Mouse (Mus musculus) erythroblast, embryonic 14.5 days (primary cell): ENCODE results near the gene Ankrd39. TPM values are rescaled to one million over a fixed set of nuclear protein-coding genes. Genes with fewer than 3 reads are reported as not detected.

Source experiments
- H3K27me3 ChIP-seq: 2 replicates; pipeline ENCODE4 v1.6.1; 2012; ENCODE audit warnings: inconsistent platforms; ENCODE audit not compliant: control insufficient read depth
- H3K36me3 ChIP-seq: 2 replicates; pipeline ENCODE4 v1.6.1; 2012; ENCODE audit warnings: mild to moderate bottlenecking, inconsistent platforms; ENCODE audit not compliant: control insufficient read depth
- H3K4me1 ChIP-seq: 2 replicates; pipeline ENCODE4 v1.6.1; 2012; ENCODE audit warnings: inconsistent platforms; ENCODE audit not compliant: control insufficient read depth
- H3K4me3 ChIP-seq: replicated peaks from 2 replicates; pipeline ENCODE3; 2012; ENCODE audit warnings: moderate library complexity, mild to moderate bottlenecking, inconsistent platforms
- H3K9me3 ChIP-seq: 2 replicates; pipeline ENCODE4 v1.6.1; 2012; ENCODE audit warnings: low read length, inconsistent platforms, mixed read lengths; ENCODE audit not compliant: control insufficient read depth
- GATA1 ChIP-seq: IDR thresholded peaks from 2 replicates; pipeline ENCODE4 v1.6.1; 2012; ENCODE audit warnings: low read length, inconsistent platforms, mixed read lengths
- TAL1 ChIP-seq: IDR thresholded peaks from 3 replicates; pipeline ENCODE4 v1.6.1; 2012; ENCODE audit warnings: low read length, inconsistent platforms, mixed read lengths
- polyA plus RNA-seq: library from polyadenylated mRNA; stranded (reverse); fragments of >175 nt; gene quantifications from 2 replicates; pipeline ENCODE4 v1.2.3, GENCODE M21; 2012

The Ankrd39 gene
- polyA plus RNA-seq, 1 experiment, result 0.45 TPM

DNA sequence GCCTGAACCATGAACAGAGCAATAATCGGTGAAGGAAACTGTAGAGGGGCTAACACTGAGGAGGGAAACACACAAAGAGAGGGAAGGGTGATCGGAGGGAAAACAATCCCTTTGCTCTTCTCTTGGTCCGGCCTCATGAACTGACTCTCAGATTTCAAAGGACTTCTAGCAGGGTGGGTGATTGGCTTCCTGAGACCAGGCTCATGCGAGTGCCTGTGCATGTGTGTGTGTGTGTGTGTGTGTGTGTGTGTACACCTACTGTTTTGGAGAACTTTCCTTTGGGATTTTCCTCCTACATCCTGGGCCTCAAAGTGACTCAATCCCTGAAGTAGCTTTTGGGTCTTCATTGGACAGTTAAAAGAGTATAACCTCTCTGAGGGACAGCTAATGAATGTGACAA is 39.0 kb upstream of the Ankrd39 start:
- no peaks in the 10 kb centered on the region for H3K27me3 ChIP-seq

DNA sequence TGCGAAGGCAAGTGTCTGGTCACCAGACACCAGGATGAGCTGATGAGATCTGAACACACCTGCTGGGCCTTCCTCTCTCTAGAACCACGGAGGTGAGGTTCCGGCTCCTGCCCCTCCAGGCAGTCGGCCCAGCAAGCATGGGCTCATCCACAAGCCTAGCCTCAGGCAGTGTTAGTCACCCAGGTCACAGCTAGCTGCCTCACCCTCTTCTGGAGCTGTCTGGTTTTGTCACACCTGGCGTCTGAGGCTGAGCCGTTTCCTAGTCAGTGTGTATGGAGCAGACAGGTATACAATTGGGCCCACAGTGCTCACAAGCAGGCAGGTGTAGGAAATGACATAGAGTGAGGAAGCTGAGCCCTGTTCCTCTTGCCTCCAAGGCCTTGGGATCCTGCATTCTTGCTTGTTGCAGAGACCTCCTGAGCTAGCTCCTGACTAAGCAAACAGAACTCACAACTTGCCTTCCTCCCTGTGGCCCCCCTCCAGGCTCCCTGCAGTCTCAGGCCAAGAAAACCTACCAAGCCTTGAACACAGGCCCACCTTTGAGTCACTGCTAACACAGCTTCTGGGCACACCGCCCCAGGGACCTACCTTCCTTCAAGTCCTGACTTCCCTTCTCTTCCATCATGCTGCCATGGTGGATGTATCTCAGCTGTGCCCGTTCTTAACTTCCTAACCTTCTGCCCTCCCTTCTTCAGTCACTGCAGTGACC is 36.3 kb upstream of the Ankrd39 start:
- Histone ChIP-seq H3K27me3 (no peaks in the 10 kb centered on the region), H3K36me3 (no peaks in the 10 kb centered on the region), H3K9me3 (no peaks in the 10 kb centered on the region), H3K4me1 (peaks cover 18% of the 10 kb centered on the region), H3K4me3 (no peak overlapping the region)
- TF ChIP-seq TAL1 (no peak), GATA1 (no peak)

More for the DNA sequence above, 39.0 kb upstream of the Ankrd39 start:
- no peak overlapping the region for H3K4me3 ChIP-seq
- TF ChIP-seq TAL1 (no peak), GATA1 (no peak)
- H3K4me1 ChIP-seq, result peaks cover 2% of the 10 kb centered on the region
- H3K36me3 ChIP-seq, result no peaks in the 10 kb centered on the region
- no peaks in the 10 kb centered on the region for H3K9me3 ChIP-seq

DNA sequence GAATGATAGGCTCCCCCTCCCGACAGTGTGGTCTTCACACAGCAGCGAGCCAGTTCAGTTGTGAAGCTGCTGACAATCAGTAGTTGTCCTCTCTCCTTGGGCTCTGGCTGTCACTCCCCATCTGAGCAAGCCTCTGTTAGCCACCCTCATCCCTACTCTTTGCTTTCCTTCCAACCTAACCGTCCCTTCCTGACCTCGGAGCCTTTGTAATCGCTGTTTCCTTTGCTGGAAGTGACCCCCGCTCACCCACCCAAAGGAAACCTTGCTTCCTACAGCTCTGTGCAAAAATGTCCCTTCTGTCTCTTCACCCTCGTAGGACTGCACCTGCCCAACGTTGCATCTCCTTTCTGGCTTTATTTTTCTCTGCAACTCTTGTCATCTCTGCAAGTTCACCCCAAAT is 35.0 kb upstream of the Ankrd39 start:
- Histone ChIP-seq H3K27me3 (no peaks in the 10 kb centered on the region), H3K36me3 (no peaks in the 10 kb centered on the region), H3K4me3 (no peak overlapping the region), H3K9me3 (no peaks in the 10 kb centered on the region), H3K4me1 (peaks cover 18% of the 10 kb centered on the region)
- no peak for TF ChIP-seq GATA1
- no peak for TF ChIP-seq TAL1

- H3K27me3 ChIP-seq, result no peaks in the 10 kb centered on the region
- TF ChIP-seq GATA1, result no peak
- no peak for TF ChIP-seq TAL1
- H3K36me3 ChIP-seq, result no peaks in the 10 kb centered on the region
- H3K9me3 ChIP-seq, result no peaks in the 10 kb centered on the region
- H3K4me1 ChIP-seq, result peaks cover 18% of the 10 kb centered on the region
- no peak overlapping the region for H3K4me3 ChIP-seq
These were observed 34.0 kb upstream of the Ankrd39 start for GRCm38 (mm10) chr1:36581260-36581659.

DNA sequence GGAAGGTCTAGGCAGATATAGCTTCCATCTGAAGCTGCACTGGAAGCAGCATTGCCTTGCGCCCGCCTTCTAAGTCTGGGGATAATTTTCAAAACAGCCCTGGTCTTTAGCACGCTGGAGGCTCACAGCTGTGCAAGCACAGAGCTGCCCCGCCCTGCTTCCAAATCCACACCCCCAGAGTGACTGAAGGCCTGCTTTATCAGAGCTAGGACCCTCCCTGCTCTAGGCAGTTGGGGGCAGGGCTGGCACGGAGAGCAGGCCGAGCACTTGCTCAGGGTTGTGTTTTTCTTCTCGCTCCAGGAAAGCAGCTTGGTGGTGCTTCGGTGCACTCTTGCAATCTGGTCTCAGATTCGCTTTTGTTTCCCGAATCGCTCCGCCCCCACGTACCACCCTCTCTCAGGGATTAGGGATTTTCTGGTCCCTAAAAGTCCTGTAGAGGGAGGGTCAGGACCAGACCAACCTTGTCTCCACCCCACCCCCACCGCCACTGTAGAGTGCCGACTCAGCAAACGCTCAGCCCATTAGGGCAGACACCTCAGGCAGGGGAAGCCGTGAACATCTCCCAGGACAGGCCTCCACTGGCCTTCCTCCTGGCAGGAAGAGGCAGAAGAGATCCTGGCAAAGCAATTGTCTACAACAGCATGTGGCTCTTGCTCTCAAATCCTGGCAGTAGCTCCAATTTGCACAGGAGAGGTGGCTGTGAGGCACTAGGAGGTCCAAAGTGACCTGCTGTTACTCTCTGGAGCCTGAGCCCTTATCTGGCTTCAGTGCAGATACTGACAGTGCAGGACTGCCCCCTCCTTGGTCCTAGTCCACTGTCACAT is 33.4 kb upstream of the Ankrd39 start:
- Histone ChIP-seq H3K36me3 (no peaks in the 10 kb centered on the region), H3K4me1 (peaks cover 18% of the 10 kb centered on the region), H3K27me3 (no peaks in the 10 kb centered on the region), H3K9me3 (no peaks in the 10 kb centered on the region), H3K4me3 (peak overlapping the region; percentile 48)
- no peak for TF ChIP-seq GATA1
- no peak for TF ChIP-seq TAL1

DNA sequence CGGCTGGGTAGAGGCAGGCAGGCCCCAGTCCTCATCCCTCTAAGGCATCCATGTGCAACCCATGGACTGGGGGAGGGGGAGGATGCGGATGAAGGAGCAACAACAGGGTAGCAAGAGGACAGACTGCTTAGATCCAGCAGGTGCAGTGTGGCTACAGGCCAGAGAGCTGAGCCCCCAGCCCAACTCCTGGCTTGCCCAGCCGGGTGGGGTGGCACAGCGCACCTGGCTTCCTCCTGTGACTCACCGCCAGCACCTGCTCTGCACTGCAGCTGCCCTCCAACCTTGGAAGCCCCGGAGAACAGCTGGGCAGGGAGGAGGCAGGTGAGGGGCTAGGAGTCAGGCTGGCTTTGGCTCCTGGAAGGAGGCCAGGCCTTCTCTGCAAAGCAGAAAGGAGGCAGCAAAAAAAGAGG is 32.7 kb upstream of the Ankrd39 start:
- H3K4me1 ChIP-seq, result peaks cover 18% of the 10 kb centered on the region
- peak overlapping the region; percentile 48 for H3K4me3 ChIP-seq
- H3K36me3 ChIP-seq, result no peaks in the 10 kb centered on the region
- H3K9me3 ChIP-seq, result no peaks in the 10 kb centered on the region
- no peak for TF ChIP-seq GATA1
- H3K27me3 ChIP-seq, result no peaks in the 10 kb centered on the region

DNA sequence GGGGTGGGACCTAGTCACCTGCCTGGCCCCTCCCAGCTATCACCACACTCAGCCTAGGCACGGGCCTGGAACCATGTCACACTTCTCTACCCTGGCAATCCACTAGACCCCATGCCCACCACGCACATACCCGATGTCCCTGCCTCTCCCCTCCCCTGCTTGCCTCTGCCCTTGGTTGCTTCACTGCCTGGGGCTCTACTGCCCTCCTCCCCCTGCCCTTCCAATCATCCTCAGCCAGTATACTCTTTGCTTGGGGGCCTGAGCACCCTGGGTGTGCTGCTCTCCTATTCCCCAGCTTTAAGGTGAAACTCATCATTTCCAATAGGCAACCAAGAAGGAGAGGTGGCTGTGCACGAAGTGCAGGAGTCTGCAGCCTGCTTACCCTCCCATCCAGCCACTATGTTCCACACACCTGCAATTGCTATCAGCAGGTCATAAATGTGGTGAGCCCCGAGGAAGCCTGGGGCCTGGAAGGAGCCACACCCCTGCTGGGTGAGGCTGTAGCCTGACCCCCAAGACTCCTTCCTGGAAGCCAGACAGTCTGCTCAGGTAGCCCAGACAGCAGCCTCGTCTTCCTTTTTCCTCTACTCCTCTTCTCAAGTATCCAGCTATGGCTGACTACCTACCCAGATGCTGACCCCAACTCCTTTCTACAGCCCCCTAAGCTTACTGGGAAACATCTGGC is 29.9 kb upstream of the Ankrd39 start:
- peaks cover 18% of the 10 kb centered on the region for H3K4me1 ChIP-seq
- no peak for TF ChIP-seq GATA1
- no peak for TF ChIP-seq TAL1
- no peak overlapping the region for H3K4me3 ChIP-seq
- no peaks in the 10 kb centered on the region for H3K27me3 ChIP-seq
- H3K9me3 ChIP-seq, result no peaks in the 10 kb centered on the region
- H3K36me3 ChIP-seq, result no peaks in the 10 kb centered on the region

- no peaks in the 10 kb centered on the region for H3K9me3 ChIP-seq
- no peak overlapping the region for H3K4me3 ChIP-seq
- no peak for TF ChIP-seq TAL1
- TF ChIP-seq GATA1, result no peak
- peaks cover 7% of the 10 kb centered on the region for H3K4me1 ChIP-seq
- no peaks in the 10 kb centered on the region for H3K27me3 ChIP-seq
- no peaks in the 10 kb centered on the region for H3K36me3 ChIP-seq
These were observed 28.1 kb upstream of the Ankrd39 start for GRCm38 (mm10) chr1:36575347-36575746.

GRCm38 (mm10) chr1:36574196-36574955 is 27.1 kb upstream of the Ankrd39 start:
- TF ChIP-seq GATA1 (no peak), TAL1 (no peak)
- no peaks in the 10 kb centered on the region; the same call in 1 of the 2 replicates for H3K27me3 ChIP-seq
- H3K36me3 ChIP-seq, result no peaks in the 10 kb centered on the region
- H3K4me1 ChIP-seq, result no peaks in the 10 kb centered on the region; the same call in 1 of the 2 replicates
- H3K4me3 ChIP-seq, result no peak overlapping the region
- H3K9me3 ChIP-seq, result no peaks in the 10 kb centered on the region
